Mouse (Mus musculus) lung, postnatal 0 days (tissue): ENCODE results near the gene Sbf2. TPM values are rescaled to one million over a fixed set of nuclear protein-coding genes. Genes with fewer than 3 reads are reported as not detected.

Experiments
- ATAC-seq: fragments of 200-750 bp; cut with Nextera tagmentation; 2 replicates; pipeline ENCODE4 v1.8.0; 2017; ENCODE audit warnings: moderate library complexity
- DNase-seq: peaks from one replicate; pipeline ENCODE4 v3.0.0-alpha.2; 2016; ENCODE audit warnings: low spot score
- H3K27ac ChIP-seq: fragments of 300-500 bp; sonication (generic); 2 replicates; pipeline ENCODE4 v1.5.1; 2014; ENCODE audit warnings: antibody characterized with exemption, mild to moderate bottlenecking, low read length, mixed read lengths
- H3K27me3 ChIP-seq: fragments of 300-500 bp; sonication (generic); replicated peaks from 2 replicates; pipeline ENCODE4 v1.6.1; 2014; ENCODE audit warnings: low read length, mixed read lengths; ENCODE audit not compliant: insufficient read depth
- H3K36me3 ChIP-seq: fragments of 300-500 bp; sonication (generic); 2 replicates; pipeline ENCODE4 v1.6.1; 2014; ENCODE audit warnings: low read length, mixed read lengths; ENCODE audit not compliant: insufficient read depth
- H3K4me1 ChIP-seq: fragments of 300-500 bp; sonication (generic); 2 replicates; pipeline ENCODE4 v1.6.1; 2014; ENCODE audit warnings: antibody characterized with exemption, low read depth, low read length, mixed read lengths; ENCODE audit not compliant: insufficient read depth
- H3K4me2 ChIP-seq: fragments of 300-500 bp; sonication (generic); replicated peaks from 2 replicates; pipeline ENCODE4 v1.6.1; 2014; ENCODE audit warnings: low read depth, mild to moderate bottlenecking, low read length, moderate library complexity, mixed read lengths
- H3K4me3 ChIP-seq: fragments of 300-500 bp; sonication (generic); 2 replicates; pipeline ENCODE4 v1.5.1; 2014; ENCODE audit warnings: low read depth, low read length
- H3K9ac ChIP-seq: fragments of 300-500 bp; sonication (generic); replicated peaks from 2 replicates; pipeline ENCODE4 v1.6.1; 2014; ENCODE audit warnings: low read depth, mild to moderate bottlenecking
- H3K9me3 ChIP-seq: fragments of 300-500 bp; sonication (generic); 2 replicates; pipeline ENCODE4 v1.6.1; 2016; ENCODE audit warnings: low read length, mixed read lengths
- CTCF ChIP-seq: IDR thresholded peaks from 2 replicates; pipeline ENCODE4 v1.5.1; 2016; ENCODE audit warnings: antibody characterized with exemption, mild to moderate bottlenecking
- EP300 ChIP-seq: IDR thresholded peaks from 2 replicates; pipeline ENCODE4 v1.6.1; 2016; ENCODE audit warnings: antibody characterized with exemption, mild to moderate bottlenecking, control low read depth
- WGBS: fragments of 180-500 bp; shearing (Covaris S2); extraction: QIAGEN DNeasy Blood & Tissue Kit; methylation state at CpG from one replicate; pipeline ENCODE4 v1.1.7; 2014; 5-methylcytosine and 5-hydroxymethylcytosine counted together
- polyA plus RNA-seq: library from polyadenylated mRNA; unstranded; fragments of >200 nt; fragmentation: Nextera tagmentation; extraction: Ambion mirVana; gene quantifications from 2 replicates; pipeline ENCODE4 v1.2.1, GENCODE M21; 2015

Gene Sbf2
- polyA plus RNA-seq, 1 experiment from 2014 or later = 23.3 TPM

- Histone ChIP-seq H3K9me3 (no peaks in the 10 kb centered on the region), H3K4me1 (no peaks in the 10 kb centered on the region), H3K27ac (no peak overlapping the region), H3K9ac (no peak overlapping the region), H3K4me2 (no peak overlapping the region), H3K27me3 (no peaks in the 10 kb centered on the region), H3K4me3 (no peak overlapping the region), H3K36me3 (no peaks in the 10 kb centered on the region)
- ATAC-seq (no peak), DNase-seq (peak; percentile 11)
- TF ChIP-seq EP300 = no peak
- no peak for TF ChIP-seq CTCF
- WGBS = 59% methylated on average over 6 of the region's 6 CpGs
Observed at GRCm38 (mm10) chr7:110470987-110471386, 143.7 kb downstream of the Sbf2 start.

GRCm38 (mm10) chr7:110463471-110463870 lies 151.3 kb downstream of the Sbf2 start:
- no peak overlapping the region for H3K4me3 ChIP-seq
- no peak overlapping the region for H3K4me2 ChIP-seq
- H3K36me3 ChIP-seq = no peaks in the 10 kb centered on the region
- no peaks in the 10 kb centered on the region for H3K9me3 ChIP-seq
- no peak overlapping the region for H3K9ac ChIP-seq
- no peaks in the 10 kb centered on the region for H3K27me3 ChIP-seq
- no peak overlapping the region for H3K27ac ChIP-seq
- DNase-seq (no peak), ATAC-seq (no peak)
- TF ChIP-seq EP300 (no peak), CTCF (no peak)
- WGBS = 87% methylated on average over 5 of the region's 5 CpGs
- no peaks in the 10 kb centered on the region for H3K4me1 ChIP-seq

- Histone ChIP-seq H3K27me3 (no peaks in the 10 kb centered on the region), H3K9me3 (no peaks in the 10 kb centered on the region), H3K27ac (no peak overlapping the region), H3K9ac (no peak overlapping the region), H3K4me3 (no peak overlapping the region), H3K4me2 (no peak overlapping the region), H3K36me3 (no peaks in the 10 kb centered on the region), H3K4me1 (no peaks in the 10 kb centered on the region)
- TF ChIP-seq CTCF (peak; percentile 92), EP300 (no peak)
- ATAC-seq (no peak; the same call in 1 of the 2 replicates), DNase-seq (peak; percentile 81)
- WGBS = 18% methylated on average over 4 of the region's 4 CpGs
Observed at GRCm38 (mm10) chr7:110432301-110432700, 182.4 kb downstream of the Sbf2 start.

- TF ChIP-seq CTCF = no peak
- no peak for TF ChIP-seq EP300
- no peak for ATAC-seq
Observed at GRCm38 (mm10) chr7:110416318-110416717, 198.4 kb downstream of the Sbf2 start.

GRCm38 (mm10) chr7:110414276-110414675 lies 200.4 kb downstream of the Sbf2 start:
- 86% methylated on average over 5 of the region's 5 CpGs for WGBS
- ATAC-seq = no peak
- H3K27me3 ChIP-seq = no peaks in the 10 kb centered on the region
- H3K4me3 ChIP-seq = no peak overlapping the region
- TF ChIP-seq CTCF = no peak
- no peak for TF ChIP-seq EP300
- H3K4me1 ChIP-seq = no peaks in the 10 kb centered on the region
- no peak for DNase-seq
- no peaks in the 10 kb centered on the region for H3K9me3 ChIP-seq
- H3K9ac ChIP-seq = no peak overlapping the region
- no peak overlapping the region for H3K27ac ChIP-seq
- H3K36me3 ChIP-seq = 0 out of 2 replicates have a peak, but pooled peaks cover 3% of the 10 kb centered on the region
- no peak overlapping the region for H3K4me2 ChIP-seq

More at GRCm38 (mm10) chr7:110416318-110416717, 198.4 kb downstream of the Sbf2 start:
- no peaks in the 10 kb centered on the region for H3K27me3 ChIP-seq
- no peaks in the 10 kb centered on the region for H3K9me3 ChIP-seq
- no peak overlapping the region for H3K4me3 ChIP-seq
- H3K4me1 ChIP-seq = no peaks in the 10 kb centered on the region
- H3K36me3 ChIP-seq = 0 out of 2 replicates have a peak, but pooled peaks cover 7% of the 10 kb centered on the region
- no peak overlapping the region for H3K4me2 ChIP-seq
- no peak overlapping the region for H3K9ac ChIP-seq
- DNase-seq = no peak
- WGBS = 87% methylated on average over 1 of the region's 1 CpGs
- no peak overlapping the region for H3K27ac ChIP-seq

- Histone ChIP-seq H3K27me3 (no peaks in the 10 kb centered on the region), H3K4me3 (no peak overlapping the region), H3K9me3 (no peaks in the 10 kb centered on the region), H3K4me1 (no peaks in the 10 kb centered on the region), H3K36me3 (no peaks in the 10 kb centered on the region), H3K4me2 (no peak overlapping the region), H3K9ac (no peak overlapping the region), H3K27ac (no peak overlapping the region)
- peak; percentile 57 for ATAC-seq
- TF ChIP-seq EP300 (no peak), CTCF (no peak)
- DNase-seq = peak; percentile 68
- WGBS = 55% methylated on average over 1 of the region's 1 CpGs
Observed at GRCm38 (mm10) chr7:110402092-110402491, 212.6 kb downstream of the Sbf2 start.

- no peaks in the 10 kb centered on the region for H3K9me3 ChIP-seq
- no peak overlapping the region for H3K27ac ChIP-seq
- no peaks in the 10 kb centered on the region for H3K36me3 ChIP-seq
- H3K9ac ChIP-seq = no peak overlapping the region
- DNase-seq (no peak), ATAC-seq (no peak)
- WGBS = 67% methylated on average over 6 of the region's 6 CpGs
- H3K4me1 ChIP-seq = no peaks in the 10 kb centered on the region
- no peak overlapping the region for H3K4me3 ChIP-seq
- no peak overlapping the region for H3K4me2 ChIP-seq
- TF ChIP-seq EP300 (no peak), CTCF (no peak)
- H3K27me3 ChIP-seq = no peaks in the 10 kb centered on the region
Observed at GRCm38 (mm10) chr7:110392576-110392975, 222.1 kb downstream of the Sbf2 start.
